Mouse (Mus musculus) midbrain, embryonic 13.5 days (tissue): ENCODE data around the gene Cox4i2. TPM values are rescaled to one million over a fixed set of nuclear protein-coding genes. Genes with fewer than 3 reads are reported as not detected.

ENCODE experiments used
- ATAC-seq: fragments of 200-750 bp; cut with Nextera tagmentation; 2 replicates; pipeline ENCODE4 v1.8.0; 2017; ENCODE audit warnings: mild to moderate bottlenecking, moderate TSS enrichment, moderate library complexity
- H3K27ac ChIP-seq: fragments of 300-500 bp; sonication (generic); 2 replicates; pipeline ENCODE4 v1.5.1; 2015; ENCODE audit warnings: inconsistent platforms, mild to moderate bottlenecking, moderate library complexity
- H3K27me3 ChIP-seq: fragments of 300-500 bp; sonication (generic); 2 replicates; pipeline ENCODE4 v1.6.1; 2015; ENCODE audit warnings: mild to moderate bottlenecking, inconsistent platforms
- H3K36me3 ChIP-seq: fragments of 300-500 bp; sonication (generic); 2 replicates; pipeline ENCODE4 v1.6.1; 2015; ENCODE audit warnings: mild to moderate bottlenecking, inconsistent platforms
- H3K4me1 ChIP-seq: fragments of 300-500 bp; sonication (generic); replicated peaks from 2 replicates; pipeline ENCODE4 v1.6.1; 2015; ENCODE audit warnings: inconsistent platforms
- H3K4me2 ChIP-seq: fragments of 300-500 bp; sonication (generic); replicated peaks from 2 replicates; pipeline ENCODE4 v1.6.1; 2015; ENCODE audit warnings: moderate library complexity, mild to moderate bottlenecking, inconsistent platforms
- H3K4me3 ChIP-seq: fragments of 300-500 bp; sonication (generic); replicated peaks from 2 replicates; pipeline ENCODE4 v1.5.1; 2015; ENCODE audit warnings: mild to moderate bottlenecking, inconsistent platforms
- H3K9ac ChIP-seq: fragments of 300-500 bp; sonication (generic); replicated peaks from 2 replicates; pipeline ENCODE4 v1.6.1; 2015; ENCODE audit warnings: mild to moderate bottlenecking, inconsistent platforms
- H3K9me3 ChIP-seq: fragments of 300-500 bp; sonication (generic); 2 replicates; pipeline ENCODE4 v1.6.1; 2016; ENCODE audit warnings: mild to moderate bottlenecking, inconsistent platforms
- WGBS: fragments of 180-500 bp; shearing (Covaris S2); methylation state at CpG from one replicate; pipeline ENCODE4 v1.1.7; 2015; 5-methylcytosine and 5-hydroxymethylcytosine counted together
- polyA plus RNA-seq: library from polyadenylated mRNA; unstranded; fragments of >200 nt; fragmentation: Nextera tagmentation; extraction: Ambion mirVana; gene quantifications from 2 replicates; pipeline ENCODE4 v1.2.1, GENCODE M21; 2015

The Cox4i2 gene
- polyA plus RNA-seq, 1 experiment from 2014 or later: 5.5 TPM

GRCm38 (mm10) chr2:152757478-152757877 lies 3.5 kb downstream of the Cox4i2 start:
- no peak for ATAC-seq

GRCm38 (mm10) chr2:152758351-152758750 lies 4.4 kb downstream of the Cox4i2 start:
- no peak overlapping the region for H3K9ac ChIP-seq
- H3K27me3 ChIP-seq: peaks cover 5% of the 10 kb centered on the region; the same call in 1 of the 2 replicates
- 71% methylated on average over 4 of the region's 4 CpGs for WGBS
- no peak overlapping the region for H3K27ac ChIP-seq
- H3K4me1 ChIP-seq: peaks cover 12% of the 10 kb centered on the region
- H3K36me3 ChIP-seq: no peaks in the 10 kb centered on the region
- H3K4me2 ChIP-seq: no peak overlapping the region
- ATAC-seq: no peak
- H3K4me3 ChIP-seq: no peak overlapping the region
- H3K9me3 ChIP-seq: no peaks in the 10 kb centered on the region

More at GRCm38 (mm10) chr2:152757478-152757877, 3.5 kb downstream of the Cox4i2 start:
- H3K9ac ChIP-seq: no peak overlapping the region
- WGBS: 62% methylated on average over 2 of the region's 2 CpGs
- H3K27me3 ChIP-seq: peaks cover 5% of the 10 kb centered on the region; the same call in 1 of the 2 replicates
- H3K36me3 ChIP-seq: no peaks in the 10 kb centered on the region
- H3K4me2 ChIP-seq: no peak overlapping the region
- H3K4me1 ChIP-seq: peaks cover 12% of the 10 kb centered on the region
- H3K27ac ChIP-seq: no peak overlapping the region
- H3K9me3 ChIP-seq: no peaks in the 10 kb centered on the region
- H3K4me3 ChIP-seq: no peak overlapping the region

GRCm38 (mm10) chr2:152763310-152763709 lies 9.3 kb downstream of the Cox4i2 start:
- WGBS: 75% methylated on average over 6 of the region's 6 CpGs
- Histone ChIP-seq H3K4me1 (peaks cover 15% of the 10 kb centered on the region), H3K4me2 (no peak overlapping the region), H3K27me3 (no peaks in the 10 kb centered on the region; the same call in 1 of the 2 replicates), H3K9ac (no peak overlapping the region), H3K36me3 (no peaks in the 10 kb centered on the region), H3K27ac (no peak overlapping the region), H3K9me3 (no peaks in the 10 kb centered on the region), H3K4me3 (no peak overlapping the region)
- ATAC-seq: no peak

- no peaks in the 10 kb centered on the region for H3K9me3 ChIP-seq
- peaks cover 15% of the 10 kb centered on the region for H3K4me1 ChIP-seq
- H3K27ac ChIP-seq: no peak overlapping the region
- H3K4me3 ChIP-seq: no peak overlapping the region
- no peaks in the 10 kb centered on the region; the same call in 1 of the 2 replicates for H3K27me3 ChIP-seq
- 3% methylated on average over 14 of the region's 14 CpGs for WGBS
- 0 out of 2 replicates have a peak overlapping the region, but pooled peaks have one; percentile 23 for H3K9ac ChIP-seq
- H3K4me2 ChIP-seq: peak overlapping the region; percentile 33
- peak; percentile 44; the same call in 1 of the 2 replicates for ATAC-seq
- no peaks in the 10 kb centered on the region for H3K36me3 ChIP-seq
Measured at GRCm38 (mm10) chr2:152764172-152765044, 10.4 kb downstream of the Cox4i2 start.

GRCm38 (mm10) chr2:152765045-152765674 lies 11.2 kb downstream of the Cox4i2 start:
- Histone ChIP-seq H3K36me3 (no peaks in the 10 kb centered on the region), H3K27ac (no peak overlapping the region), H3K4me3 (no peak overlapping the region), H3K4me2 (peak overlapping the region; percentile 33), H3K27me3 (no peaks in the 10 kb centered on the region; the same call in 1 of the 2 replicates), H3K9ac (no peak overlapping the region), H3K4me1 (peaks cover 15% of the 10 kb centered on the region), H3K9me3 (no peaks in the 10 kb centered on the region)
- WGBS: 19% methylated on average over 7 of the region's 7 CpGs
- 0 out of 2 replicates have a peak, but pooled peaks have one; percentile 12 for ATAC-seq

GRCm38 (mm10) chr2:152766387-152767123 lies 12.6 kb downstream of the Cox4i2 start:
- Histone ChIP-seq H3K9me3 (no peaks in the 10 kb centered on the region), H3K36me3 (no peaks in the 10 kb centered on the region), H3K9ac (no peak overlapping the region), H3K4me1 (peaks cover 15% of the 10 kb centered on the region), H3K27ac (no peak overlapping the region), H3K4me2 (no peak overlapping the region), H3K27me3 (no peaks in the 10 kb centered on the region; the same call in 1 of the 2 replicates), H3K4me3 (no peak overlapping the region)
- peak; percentile 55; the same call in 1 of the 2 replicates for ATAC-seq
- 23% methylated on average over 25 of the region's 25 CpGs for WGBS

GRCm38 (mm10) chr2:152767618-152768271 lies 13.8 kb downstream of the Cox4i2 start:
- peaks cover 15% of the 10 kb centered on the region for H3K4me1 ChIP-seq
- H3K4me3 ChIP-seq: no peak overlapping the region
- no peak for ATAC-seq
- no peak overlapping the region for H3K4me2 ChIP-seq
- H3K27me3 ChIP-seq: no peaks in the 10 kb centered on the region; the same call in 1 of the 2 replicates
- H3K36me3 ChIP-seq: no peaks in the 10 kb centered on the region
- 64% methylated on average over 12 of the region's 12 CpGs for WGBS
- H3K27ac ChIP-seq: no peak overlapping the region
- H3K9me3 ChIP-seq: no peaks in the 10 kb centered on the region
- H3K9ac ChIP-seq: no peak overlapping the region

- Histone ChIP-seq H3K36me3 (no peaks in the 10 kb centered on the region), H3K4me3 (no peak overlapping the region), H3K9me3 (no peaks in the 10 kb centered on the region), H3K4me1 (peaks cover 7% of the 10 kb centered on the region), H3K9ac (no peak overlapping the region), H3K4me2 (no peak overlapping the region), H3K27me3 (no peaks in the 10 kb centered on the region), H3K27ac (no peak overlapping the region)
- WGBS: 90% methylated on average over 7 of the region's 7 CpGs
- no peak for ATAC-seq
Measured at GRCm38 (mm10) chr2:152769677-152770076, 15.7 kb downstream of the Cox4i2 start.

- WGBS: 94% methylated on average over 9 of the region's 9 CpGs
- no peaks in the 10 kb centered on the region for H3K9me3 ChIP-seq
Measured at GRCm38 (mm10) chr2:152771571-152771970, 17.6 kb downstream of the Cox4i2 start.

GRCm38 (mm10) chr2:152772231-152772630 lies 18.3 kb downstream of the Cox4i2 start:
- no peak for ATAC-seq
- WGBS: 28% methylated on average over 1 of the region's 1 CpGs
- Histone ChIP-seq H3K27me3 (no peaks in the 10 kb centered on the region), H3K4me3 (no peak overlapping the region), H3K9ac (no peak overlapping the region), H3K4me1 (no peaks in the 10 kb centered on the region), H3K9me3 (no peaks in the 10 kb centered on the region), H3K36me3 (no peaks in the 10 kb centered on the region; the same call in 1 of the 2 replicates), H3K27ac (no peak overlapping the region), H3K4me2 (no peak overlapping the region)

More at GRCm38 (mm10) chr2:152771571-152771970, 17.6 kb downstream of the Cox4i2 start:
- Histone ChIP-seq H3K4me1 (no peaks in the 10 kb centered on the region), H3K27me3 (no peaks in the 10 kb centered on the region), H3K4me3 (no peak overlapping the region), H3K36me3 (no peaks in the 10 kb centered on the region; the same call in 1 of the 2 replicates), H3K27ac (no peak overlapping the region), H3K4me2 (no peak overlapping the region), H3K9ac (no peak overlapping the region)
- ATAC-seq: no peak

- Histone ChIP-seq H3K27me3 (no peaks in the 10 kb centered on the region), H3K9me3 (no peaks in the 10 kb centered on the region), H3K36me3 (peaks cover 13% of the 10 kb centered on the region), H3K9ac (no peak overlapping the region), H3K4me1 (no peaks in the 10 kb centered on the region), H3K27ac (no peak overlapping the region), H3K4me2 (no peak overlapping the region), H3K4me3 (no peak overlapping the region)
- no peak for ATAC-seq
- WGBS: 87% methylated on average over 4 of the region's 4 CpGs
Measured at GRCm38 (mm10) chr2:152775357-152775756, 21.4 kb downstream of the Cox4i2 start.
